Mouse (Mus musculus): ENCODE measurements around the gene Phpt1.

- no peak for TF ChIP-seq MAX (IDR thresholded peaks at IDR 0.05; ENCODE audit: low read length)
- TF ChIP-seq POLR2A (IDR thresholded peaks at IDR 0.05; ENCODE audit: control insufficient read depth in 1 of 2, insufficient read depth in 1 of 2, low read depth in 1 of 2, low read length in 2 of 2, poor library complexity in 1 of 2), result no peak
- no peak for TF ChIP-seq CTCF (IDR thresholded peaks at IDR 0.05 in 2 of 3, conservative IDR thresholded peaks at IDR 0.05 in 1 of 3; ENCODE audit: control insufficient read depth in 1 of 3, insufficient read depth in 1 of 3, low read depth in 2 of 3, low read length in 3 of 3, poor library complexity in 1 of 3, severe bottlenecking in 1 of 3)
- TF ChIP-seq EP300 (IDR thresholded peaks at IDR 0.05; ENCODE audit: low read depth in 1 of 2, low read length in 2 of 2), result no peak
- TF ChIP-seq CHD2 (IDR thresholded peaks at IDR 0.05; ENCODE audit: low read length), result no peak
- TF ChIP-seq JUND (IDR thresholded peaks at IDR 0.05; ENCODE audit: low read depth, low read length), result no peak
- no peak for TF ChIP-seq TCF12 (IDR thresholded peaks at IDR 0.05; ENCODE audit: low read depth, low read length)
- TF ChIP-seq GATA1 (IDR thresholded peaks at IDR 0.05; ENCODE audit: low read depth, low read length), result no peak
- TF ChIP-seq UBTF (IDR thresholded peaks at IDR 0.05; ENCODE audit: borderline replicate concordance, insufficient read depth, low read depth, low read length), result no peak
- TF ChIP-seq GABPA (IDR thresholded peaks at IDR 0.05; ENCODE audit: low read depth, low read length), result no peak
These were observed 3.1 kb upstream of the Phpt1 start for GRCm38 (mm10) chr2:25577951-25578795.
